Mouse (Mus musculus): ENCODE results near the gene Polr2j.
A peak's percentile ranks its signal among the peaks of the same experiment; 100 is the strongest.

Polr2j gene

GRCm38 (mm10) chr5:136115891-136116783, at the start of gene Polr2j:
Gene Polr2j (plus strand): TSS chr5:136116631.
- peak; percentile 96 for DNase-seq (ENCODE audit: low read depth, low spot score)

GRCm38 (mm10) chr5:136069411-136069810, 47.0 kb upstream of the Polr2j start:
- DNase-seq (ENCODE audit: low read depth, low spot score) = no peak

DNA sequence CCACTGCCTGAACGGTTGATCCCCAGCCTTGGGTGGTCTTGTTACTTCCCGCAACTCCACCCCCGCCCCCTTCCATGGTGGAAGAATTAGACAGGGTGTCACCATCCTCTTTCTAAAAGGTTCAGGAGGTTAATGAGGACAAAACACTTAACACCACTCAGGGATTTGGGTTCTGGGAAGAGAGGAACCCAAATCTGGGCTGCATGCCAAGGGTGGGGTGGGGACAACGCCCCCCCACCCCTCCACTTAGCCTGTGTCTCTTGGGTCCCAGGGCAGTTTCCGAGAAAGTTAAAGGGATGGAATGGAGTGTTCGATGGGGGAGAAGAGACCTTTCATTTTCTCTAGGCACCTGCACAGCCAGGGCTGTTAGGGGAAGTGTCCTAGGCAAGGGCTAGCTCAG, 43.4 kb upstream of the Polr2j start:
- DNase-seq (ENCODE audit: low read depth, low spot score) = no peak

GRCm38 (mm10) chr5:136073526-136073925, 42.9 kb upstream of the Polr2j start:
- DNase-seq (ENCODE audit: low read depth, low spot score) = no peak

GRCm38 (mm10) chr5:136075076-136075475, 41.4 kb upstream of the Polr2j start:
- no peak for DNase-seq (ENCODE audit: low read depth, low spot score)

- DNase-seq (ENCODE audit: low read depth, low spot score) = no peak
Measured at GRCm38 (mm10) chr5:136076284-136076683, 40.1 kb upstream of the Polr2j start.

- no peak for DNase-seq (ENCODE audit: low read depth, low spot score)
Measured at GRCm38 (mm10) chr5:136077001-136077550, 39.4 kb upstream of the Polr2j start.

DNA sequence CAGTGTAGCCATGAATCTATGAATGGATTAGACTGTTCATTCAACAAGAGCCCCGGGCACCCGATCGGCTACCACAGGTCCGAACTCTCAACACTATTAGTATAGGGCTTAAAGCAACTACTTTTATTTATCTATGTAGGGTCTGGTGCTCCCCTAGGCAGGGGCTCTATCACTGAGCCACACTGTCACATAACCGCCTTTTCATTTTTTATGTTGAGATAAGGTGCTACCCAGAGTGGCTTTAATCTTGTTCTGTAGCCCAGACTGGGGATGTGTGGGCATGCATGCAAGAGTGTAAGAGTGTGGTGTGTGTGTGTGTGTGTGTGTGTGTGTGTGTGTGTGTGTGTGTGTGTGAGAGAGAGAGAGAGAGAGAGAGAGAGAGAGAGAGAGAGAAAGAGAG, 38.3 kb upstream of the Polr2j start:
- DNase-seq (ENCODE audit: low read depth, low spot score) = no peak

GRCm38 (mm10) chr5:136082345-136082744, 34.1 kb upstream of the Polr2j start:
- DNase-seq (ENCODE audit: low read depth, low spot score) = no peak

GRCm38 (mm10) chr5:136083669-136084107, 32.7 kb upstream of the Polr2j start, which contains the start of gene Rasa4:
Gene Rasa4 (plus strand): TSS chr5:136083916.
- peak; percentile 95 for DNase-seq (ENCODE audit: low read depth, low spot score)

DNA sequence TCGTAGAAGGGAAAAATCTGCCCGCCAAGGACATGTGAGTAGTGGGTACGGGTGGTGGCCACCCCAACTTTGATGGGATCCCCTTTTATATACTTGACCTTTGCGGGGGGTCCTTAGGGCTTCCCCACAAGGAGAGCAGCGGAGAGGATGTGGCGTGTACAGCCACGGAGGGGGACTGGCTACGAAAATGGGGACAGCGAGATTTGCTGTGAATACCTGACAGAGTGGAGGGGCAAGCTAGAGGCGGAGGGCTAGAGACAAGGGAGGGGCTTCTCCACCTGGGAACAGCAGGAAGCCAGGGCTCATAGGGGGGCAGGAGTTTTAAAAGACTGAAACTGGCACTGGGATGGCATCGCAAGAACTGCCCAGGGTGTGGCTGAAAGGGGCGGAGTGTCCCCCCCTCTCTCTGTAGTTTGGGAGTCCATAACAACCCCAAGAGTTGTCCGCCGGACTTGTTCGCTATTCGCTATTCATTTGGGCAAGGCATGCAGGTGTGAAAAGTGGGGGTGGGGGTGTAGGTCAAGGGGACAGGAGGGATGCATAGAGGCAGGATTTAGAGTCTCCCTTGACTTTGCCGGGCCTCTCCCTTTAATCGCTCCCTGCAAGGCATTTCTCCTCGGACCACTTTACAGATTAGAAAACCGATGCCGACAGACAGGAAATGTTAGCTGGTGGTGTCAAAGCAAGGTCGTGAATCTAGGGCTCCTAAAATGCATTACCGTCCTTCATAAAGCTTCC, 32.1 kb upstream of the Polr2j start:
- no peak for DNase-seq (ENCODE audit: low read depth, low spot score)

GRCm38 (mm10) chr5:136084891-136085651, 31.4 kb upstream of the Polr2j start:
- no peak for DNase-seq (ENCODE audit: low read depth, low spot score)

GRCm38 (mm10) chr5:136086290-136086689, 30.1 kb upstream of the Polr2j start:
- no peak for DNase-seq (ENCODE audit: low read depth, low spot score)

DNA sequence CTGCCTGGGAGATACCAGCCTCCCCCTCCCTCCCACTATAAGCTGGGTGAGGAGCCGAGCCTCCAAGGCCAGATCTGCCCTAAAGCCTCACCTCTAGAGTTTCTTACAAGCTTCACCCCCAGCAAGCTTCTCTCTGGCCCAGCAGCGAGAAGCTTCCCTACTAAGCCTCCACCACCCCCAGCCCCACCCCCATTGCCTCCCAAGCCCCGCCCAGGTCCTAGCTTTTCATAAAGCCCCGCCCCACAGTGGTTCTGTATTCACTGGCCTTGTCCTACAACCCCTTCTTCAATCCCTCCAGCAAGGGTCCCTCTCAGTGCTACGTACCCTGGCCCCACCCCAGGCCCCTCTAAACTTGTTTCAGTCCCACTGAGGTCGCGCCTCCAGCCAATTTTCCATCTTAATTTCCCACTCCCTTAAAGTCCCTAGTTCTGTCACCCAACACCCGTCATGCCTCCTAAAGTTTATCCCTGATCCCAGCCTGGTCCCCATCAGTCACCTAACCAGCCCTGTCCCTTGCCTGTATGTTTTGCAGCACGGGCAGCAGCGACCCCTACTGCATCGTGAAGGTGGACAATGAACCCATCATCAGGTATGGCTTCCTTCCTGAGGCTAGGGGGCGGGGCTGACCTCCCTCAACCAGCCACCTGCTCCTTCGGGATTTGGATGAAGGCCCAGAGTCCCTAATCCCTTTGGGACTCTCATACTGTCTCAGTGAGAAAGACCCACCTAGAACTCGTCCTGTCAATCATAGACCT, 27.4 kb upstream of the Polr2j start:
- no peak for DNase-seq (ENCODE audit: low read depth, low spot score)

GRCm38 (mm10) chr5:136091927-136092326, 24.5 kb upstream of the Polr2j start:
- no peak for DNase-seq (ENCODE audit: low read depth, low spot score)

DNA sequence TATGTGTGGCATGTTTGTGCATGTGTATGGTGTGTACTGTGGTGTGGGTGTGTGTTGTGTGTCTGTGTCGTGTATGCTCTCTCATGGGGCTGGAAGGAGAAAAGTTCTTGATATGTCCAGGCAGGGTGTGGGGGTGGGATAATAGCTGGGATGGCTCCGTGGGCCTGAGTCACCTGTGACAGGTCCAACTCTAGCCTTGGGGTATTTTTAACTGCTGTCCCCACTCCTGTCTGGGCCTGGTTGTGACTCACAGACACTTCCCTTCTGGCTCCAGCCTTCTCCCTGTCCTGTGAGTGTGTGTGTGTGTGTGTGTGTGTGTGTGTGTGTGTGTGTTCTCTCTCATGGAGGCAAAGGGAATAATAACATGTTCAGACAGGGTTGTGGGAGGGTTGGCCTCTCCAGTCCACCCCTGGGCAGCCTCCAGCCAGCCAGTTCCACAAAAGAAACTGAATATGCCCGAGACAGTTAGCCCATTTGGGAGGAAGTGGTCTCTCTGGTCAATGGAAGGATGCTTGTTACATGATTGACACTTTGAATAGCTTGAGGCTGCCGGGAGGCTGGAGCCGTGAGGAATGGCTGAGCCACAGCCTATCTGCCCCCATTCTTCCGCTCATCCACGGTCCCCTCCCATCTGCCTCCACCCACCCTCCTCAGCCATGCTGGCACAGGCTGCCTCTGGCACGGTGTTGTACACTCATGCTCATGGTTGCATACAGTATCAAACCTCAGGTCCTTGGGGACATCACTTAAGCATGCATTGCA, 22.0 kb upstream of the Polr2j start:
- no peak for DNase-seq (ENCODE audit: low read depth, low spot score)

GRCm38 (mm10) chr5:136095089-136095488, 21.3 kb upstream of the Polr2j start:
- no peak for DNase-seq (ENCODE audit: low read depth, low spot score)

DNA sequence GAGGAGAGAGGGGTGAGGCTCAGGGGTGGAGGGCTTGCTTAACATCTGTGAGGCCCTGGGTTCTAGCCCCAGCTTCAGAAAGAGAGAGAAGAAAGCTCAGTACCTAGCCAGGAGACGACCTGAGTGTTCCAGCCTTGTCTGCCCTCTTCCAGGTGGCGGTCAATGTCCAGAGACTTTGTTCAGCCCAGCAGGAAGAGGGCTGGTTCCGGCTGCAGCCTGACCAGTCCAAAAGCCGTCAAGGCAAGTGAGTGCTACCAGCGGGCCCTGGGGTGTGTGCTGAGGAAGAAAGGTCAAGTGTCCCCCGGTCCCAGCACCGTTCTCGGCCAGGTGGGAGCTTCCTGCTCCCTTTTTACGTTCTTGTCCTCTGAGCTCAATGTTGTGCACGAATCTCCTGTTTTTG, 17.9 kb upstream of the Polr2j start:
- no peak for DNase-seq (ENCODE audit: low read depth, low spot score)

DNA sequence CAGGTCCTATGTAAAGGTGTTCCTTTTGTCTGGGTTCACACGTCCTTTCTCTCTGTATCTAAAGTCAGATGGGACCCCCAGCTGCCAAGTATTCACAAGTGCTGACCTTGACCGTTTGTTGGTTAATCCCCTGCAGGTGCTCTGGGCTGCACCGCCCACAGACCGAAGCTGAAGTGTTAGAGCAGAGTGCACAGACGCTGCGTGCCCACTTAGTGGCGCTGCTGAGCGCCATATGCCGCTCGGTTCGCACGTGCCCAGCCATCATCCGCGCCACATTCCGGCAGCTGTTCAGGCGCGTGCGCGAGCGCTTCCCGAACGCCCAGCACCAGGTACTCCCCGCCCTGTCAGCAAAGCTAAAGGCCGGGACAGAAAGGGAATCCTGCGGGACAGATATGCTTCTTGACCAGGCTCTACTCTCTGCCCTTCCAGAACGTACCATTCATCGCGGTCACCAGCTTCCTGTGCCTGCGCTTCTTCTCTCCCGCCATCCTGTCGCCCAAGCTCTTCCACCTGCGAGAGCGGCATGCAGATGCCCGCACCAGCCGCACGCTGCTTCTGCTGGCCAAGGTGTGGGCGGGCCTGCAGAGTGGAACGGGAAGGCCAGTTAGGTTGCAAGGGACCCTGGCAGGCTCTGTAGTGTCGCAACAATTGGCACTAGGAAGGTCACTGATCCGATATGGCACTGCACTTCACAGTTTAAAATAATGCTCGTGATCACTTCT, 14.2 kb upstream of the Polr2j start:
- peak; percentile 88 for DNase-seq (ENCODE audit: low read depth, low spot score)

Data from forelimb bud, embryonic 11.5 days (tissue).